Mouse (Mus musculus) limb, embryonic 11.5 days (tissue): ENCODE data around the gene Gabpb1. TPM values are rescaled to one million over a fixed set of nuclear protein-coding genes. Genes with fewer than 3 reads are reported as not detected.

Source experiments
- ATAC-seq: fragments of 200-750 bp; cut with Nextera tagmentation; 2 replicates; pipeline ENCODE4 v1.8.0; 2017; ENCODE audit warnings: low read depth; ENCODE audit not compliant: insufficient number of reproducible peaks, low FRiP score, low TSS enrichment
- DNase-seq: peaks from one replicate; pipeline ENCODE4 v3.0.0-alpha.2; 2015; ENCODE audit warnings: low spot score
- H3K27ac ChIP-seq: fragments of 300-500 bp; sonication (generic); replicated peaks from 2 replicates; pipeline ENCODE4 v1.5.1; 2014; ENCODE audit warnings: low read depth, mild to moderate bottlenecking, low read length
- H3K27me3 ChIP-seq: fragments of 300-500 bp; sonication (generic); 2 replicates; pipeline ENCODE4 v1.6.1; 2014; ENCODE audit warnings: mild to moderate bottlenecking, low read length, mixed read lengths; ENCODE audit not compliant: control insufficient read depth, insufficient read depth
- H3K36me3 ChIP-seq: fragments of 300-500 bp; sonication (generic); 2 replicates; pipeline ENCODE4 v1.6.1; 2014; ENCODE audit warnings: mild to moderate bottlenecking, low read length, moderate library complexity, mixed read lengths; ENCODE audit not compliant: control insufficient read depth, insufficient read depth
- H3K4me1 ChIP-seq: fragments of 300-500 bp; sonication (generic); 2 replicates; pipeline ENCODE4 v1.6.1; 2014; ENCODE audit warnings: low read length, mixed read lengths; ENCODE audit not compliant: control insufficient read depth, insufficient read depth
- H3K4me2 ChIP-seq: fragments of 300-500 bp; sonication (generic); 2 replicates; pipeline ENCODE4 v1.6.1; 2014; ENCODE audit warnings: low read depth, mild to moderate bottlenecking, moderate library complexity; ENCODE audit not compliant: severe bottlenecking
- H3K4me3 ChIP-seq: fragments of 300-500 bp; sonication (generic); 2 replicates; pipeline ENCODE4 v1.5.1; 2014; ENCODE audit warnings: low read depth, low read length
- H3K9ac ChIP-seq: fragments of 300-500 bp; sonication (generic); 2 replicates; pipeline ENCODE4 v1.6.1; 2014; ENCODE audit warnings: mild to moderate bottlenecking, low read length
- H3K9me3 ChIP-seq: fragments of 300-500 bp; sonication (generic); 2 replicates; pipeline ENCODE4 v1.6.1; 2016; ENCODE audit warnings: low read length; ENCODE audit not compliant: control insufficient read depth
- WGBS: fragments of 180-500 bp; shearing (Covaris S2); extraction: QIAGEN DNeasy Blood & Tissue Kit; methylation state at CpG from one replicate; pipeline ENCODE4 v1.1.7; 2014; 5-methylcytosine and 5-hydroxymethylcytosine counted together
- polyA plus RNA-seq: library from polyadenylated mRNA; unstranded; fragments of >200 nt; fragmentation: Nextera tagmentation; extraction: Ambion mirVana; gene quantifications from 2 replicates; pipeline ENCODE4 v1.2.1, GENCODE M21; 2014

Gene Gabpb1
- polyA plus RNA-seq, 1 experiment from 2014 or later = 111 TPM

DNA sequence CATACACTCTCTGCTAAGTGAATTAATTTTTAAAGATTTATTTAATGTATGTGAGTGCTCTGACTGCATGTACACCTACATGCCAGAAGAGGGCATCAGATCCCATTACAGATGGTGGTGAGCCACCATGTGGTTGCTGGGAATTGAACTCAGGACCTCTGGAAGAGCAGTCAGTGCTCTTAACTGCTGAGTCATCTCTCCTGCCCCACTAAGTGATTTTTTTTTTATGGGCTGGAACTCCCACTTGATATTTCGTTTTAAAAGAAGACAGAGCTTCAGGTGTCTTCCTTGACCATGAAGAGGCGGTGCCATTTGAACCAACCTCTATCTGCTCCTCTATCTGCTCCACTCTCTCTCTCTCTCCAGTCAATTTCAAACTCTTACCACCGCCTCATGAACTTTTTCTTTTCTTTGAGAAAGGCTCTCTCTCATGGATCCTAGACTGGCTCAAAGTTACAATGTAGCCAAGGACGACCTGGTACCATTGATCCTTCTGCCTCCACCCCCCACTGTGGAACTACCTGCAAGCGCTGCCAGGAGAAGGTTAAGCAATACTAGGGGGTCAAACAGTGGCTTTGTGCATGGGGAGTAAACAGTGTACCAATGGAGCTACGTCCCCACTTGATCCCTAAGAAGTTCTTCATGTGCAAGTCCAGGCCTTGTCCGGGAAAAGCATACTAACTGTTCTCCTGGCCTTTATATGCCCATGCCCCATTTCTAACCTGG is 79.6 kb downstream of the Gabpb1 start:
- ATAC-seq = no peak
- no peak overlapping the region for H3K27ac ChIP-seq
- no peaks in the 10 kb centered on the region for H3K9me3 ChIP-seq
- H3K27me3 ChIP-seq = no peaks in the 10 kb centered on the region
- H3K4me3 ChIP-seq = no peak overlapping the region
- H3K4me1 ChIP-seq = no peaks in the 10 kb centered on the region
- no peaks in the 10 kb centered on the region for H3K36me3 ChIP-seq
- DNase-seq = no peak
- no peak overlapping the region for H3K9ac ChIP-seq
- H3K4me2 ChIP-seq = no peak overlapping the region
- 90% methylated on average over 7 of the region's 7 CpGs for WGBS

DNA sequence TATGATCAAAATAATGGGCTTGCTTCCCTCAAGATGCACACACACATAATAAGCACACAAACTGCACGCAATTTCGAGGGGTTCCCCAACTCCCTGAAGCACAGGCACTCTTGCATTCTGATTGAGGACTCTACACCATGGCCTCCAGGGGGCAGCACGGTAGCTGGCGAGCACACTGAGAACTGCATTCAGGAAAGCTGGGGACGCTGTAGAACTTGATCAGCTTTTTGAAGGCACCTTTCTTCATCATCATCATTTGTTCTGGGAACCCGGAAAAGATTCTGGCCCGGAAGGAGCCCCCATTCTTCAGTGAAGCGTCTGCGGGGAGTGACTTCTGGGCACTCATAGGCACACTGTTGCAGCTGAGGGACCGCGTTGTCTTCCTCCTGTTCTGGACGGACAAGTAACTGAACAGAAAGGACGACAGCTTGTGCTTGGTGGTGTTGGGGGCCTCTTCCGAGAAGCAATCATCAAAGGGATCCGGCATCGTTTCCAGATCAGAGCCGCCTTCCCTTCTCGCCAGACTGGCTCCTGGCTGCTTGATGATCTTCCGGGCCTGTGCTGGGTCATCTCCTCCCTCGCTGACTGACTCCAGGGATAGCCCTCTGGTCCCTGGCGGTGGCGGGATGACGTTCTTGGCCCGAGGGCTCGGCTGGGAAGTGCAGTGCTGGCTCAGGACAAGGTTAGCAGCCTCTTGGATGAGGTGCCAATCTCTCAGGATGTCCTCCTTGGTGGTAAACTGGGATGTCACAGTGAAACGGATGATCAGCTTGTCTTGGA is 82.1 kb downstream of the Gabpb1 start:
- Histone ChIP-seq H3K27me3 (no peaks in the 10 kb centered on the region), H3K4me2 (peak overlapping the region; percentile 44), H3K27ac (no peak overlapping the region), H3K4me3 (no peak overlapping the region), H3K4me1 (no peaks in the 10 kb centered on the region), H3K9me3 (no peaks in the 10 kb centered on the region), H3K9ac (peak overlapping the region; percentile 40), H3K36me3 (no peaks in the 10 kb centered on the region)
- DNase-seq (peak; percentile 89), ATAC-seq (peak; percentile 36)
- 21% methylated on average over 26 of the region's 26 CpGs for WGBS

DNA sequence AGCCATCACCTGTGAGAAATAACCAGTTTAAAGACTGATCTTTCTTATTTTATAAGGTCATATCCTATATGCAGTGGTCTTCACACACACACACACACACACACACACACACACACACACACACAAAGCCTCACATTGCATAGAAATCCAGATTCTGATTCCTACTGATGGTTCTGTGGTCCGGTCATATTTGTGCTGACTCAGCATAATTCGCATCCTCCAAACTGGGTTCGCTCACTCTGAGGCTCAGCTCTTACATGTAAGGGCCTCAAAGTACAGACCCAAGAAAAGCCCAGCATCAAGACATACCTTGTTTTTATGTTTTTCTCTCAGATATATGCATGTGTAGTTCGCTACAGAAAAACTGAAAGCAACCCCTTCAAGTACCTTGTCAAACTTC is 84.8 kb downstream of the Gabpb1 start:
- H3K9me3 ChIP-seq = no peaks in the 10 kb centered on the region
- H3K4me3 ChIP-seq = no peak overlapping the region
- 92% methylated on average over 4 of the region's 4 CpGs for WGBS
- no peaks in the 10 kb centered on the region for H3K27me3 ChIP-seq
- H3K4me2 ChIP-seq = no peak overlapping the region
- no peak overlapping the region for H3K9ac ChIP-seq
- H3K36me3 ChIP-seq = no peaks in the 10 kb centered on the region
- no peak overlapping the region for H3K27ac ChIP-seq
- ATAC-seq = no peak
- DNase-seq = no peak
- no peaks in the 10 kb centered on the region for H3K4me1 ChIP-seq

DNA sequence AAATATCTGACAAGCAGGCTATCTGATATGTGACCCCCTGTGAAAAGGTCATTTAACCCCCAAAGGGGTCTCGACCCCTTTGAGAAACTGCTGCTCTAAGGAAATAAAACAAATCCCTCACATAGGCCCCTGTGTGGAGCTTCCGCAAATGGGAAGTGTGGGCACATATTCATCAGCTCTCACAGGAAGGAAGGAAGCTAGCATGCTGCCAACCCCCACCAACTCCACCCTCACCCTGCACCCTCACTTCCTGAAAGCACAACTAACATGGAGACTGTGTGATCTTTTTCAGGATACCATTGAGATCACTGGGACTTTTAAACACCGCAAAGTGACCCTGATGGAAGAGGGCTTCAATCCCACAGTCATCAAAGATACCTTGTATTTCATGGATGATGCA is 88.7 kb downstream of the Gabpb1 start:
- H3K9me3 ChIP-seq = no peaks in the 10 kb centered on the region
- DNase-seq (no peak), ATAC-seq (no peak)
- H3K36me3 ChIP-seq = no peaks in the 10 kb centered on the region
- no peaks in the 10 kb centered on the region for H3K27me3 ChIP-seq
- H3K4me2 ChIP-seq = no peak overlapping the region
- H3K27ac ChIP-seq = no peak overlapping the region
- no peak overlapping the region for H3K4me3 ChIP-seq
- 87% methylated on average over 3 of the region's 3 CpGs for WGBS
- H3K9ac ChIP-seq = no peak overlapping the region
- H3K4me1 ChIP-seq = no peaks in the 10 kb centered on the region

DNA sequence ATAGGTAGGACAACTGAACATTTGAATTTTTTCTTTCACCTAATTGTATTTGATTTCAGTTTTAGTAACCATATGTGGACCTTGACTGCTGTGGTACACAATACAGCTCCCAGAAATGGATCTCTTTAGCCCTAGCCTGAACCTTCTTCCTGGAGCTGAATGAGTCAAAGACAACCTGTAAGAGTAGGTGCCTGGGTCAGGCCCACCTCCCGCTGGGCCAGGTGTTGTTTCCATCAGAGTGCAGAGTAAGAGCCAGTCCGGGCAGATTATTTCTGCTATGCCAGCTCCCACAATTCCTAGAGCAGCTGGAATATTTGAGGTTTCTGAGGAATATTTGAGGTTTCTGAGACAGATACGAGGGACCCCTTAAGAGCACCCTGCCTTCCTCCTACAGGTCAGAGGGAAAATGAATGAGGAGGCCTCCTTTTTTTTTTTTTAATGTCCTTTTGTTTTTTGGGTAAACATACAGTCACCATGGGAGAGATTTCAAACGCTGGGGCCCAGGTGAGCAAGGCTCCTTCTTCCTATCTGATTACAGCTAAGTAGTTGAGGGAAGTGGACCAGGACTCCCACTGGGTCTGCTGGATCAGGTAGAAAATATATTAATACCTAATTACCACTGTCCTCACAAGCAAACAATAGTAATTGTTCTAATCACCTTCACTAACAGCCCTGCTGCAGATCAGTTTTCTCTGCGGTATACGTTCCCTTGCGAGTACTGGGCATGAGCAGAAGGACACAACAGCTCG is 91.3 kb downstream of the Gabpb1 start:
- Histone ChIP-seq H3K27ac (no peak overlapping the region), H3K4me2 (no peak overlapping the region), H3K4me3 (no peak overlapping the region), H3K27me3 (no peaks in the 10 kb centered on the region), H3K9ac (no peak overlapping the region), H3K9me3 (no peaks in the 10 kb centered on the region), H3K36me3 (no peaks in the 10 kb centered on the region), H3K4me1 (no peaks in the 10 kb centered on the region)
- 76% methylated on average over 8 of the region's 8 CpGs for WGBS
- no peak for DNase-seq
- ATAC-seq = no peak

DNA sequence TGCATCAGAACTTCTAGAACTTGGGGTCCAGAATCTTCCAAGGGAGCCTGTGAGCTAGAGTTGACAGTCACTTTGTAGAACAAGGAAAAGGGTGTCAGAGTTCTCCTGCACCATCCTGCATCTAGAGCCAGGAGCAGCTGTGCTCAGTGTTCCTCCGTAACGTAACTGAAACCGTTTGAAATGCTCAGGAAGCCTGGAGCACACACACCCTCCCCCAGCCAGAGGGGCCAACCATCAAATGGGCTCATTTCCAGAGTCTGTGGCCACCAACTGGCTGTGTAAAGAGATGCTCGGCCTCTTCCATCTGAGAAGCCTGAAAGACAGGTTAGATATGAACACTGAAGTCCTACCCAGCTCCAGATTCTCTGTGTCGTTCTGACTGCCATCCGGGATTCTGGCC is 92.2 kb downstream of the Gabpb1 start:
- Histone ChIP-seq H3K9ac (no peak overlapping the region), H3K27me3 (no peaks in the 10 kb centered on the region), H3K4me2 (no peak overlapping the region), H3K36me3 (no peaks in the 10 kb centered on the region), H3K27ac (no peak overlapping the region), H3K9me3 (no peaks in the 10 kb centered on the region), H3K4me3 (no peak overlapping the region), H3K4me1 (no peaks in the 10 kb centered on the region)
- WGBS = 68% methylated on average over 6 of the region's 6 CpGs
- DNase-seq = no peak
- no peak for ATAC-seq

DNA sequence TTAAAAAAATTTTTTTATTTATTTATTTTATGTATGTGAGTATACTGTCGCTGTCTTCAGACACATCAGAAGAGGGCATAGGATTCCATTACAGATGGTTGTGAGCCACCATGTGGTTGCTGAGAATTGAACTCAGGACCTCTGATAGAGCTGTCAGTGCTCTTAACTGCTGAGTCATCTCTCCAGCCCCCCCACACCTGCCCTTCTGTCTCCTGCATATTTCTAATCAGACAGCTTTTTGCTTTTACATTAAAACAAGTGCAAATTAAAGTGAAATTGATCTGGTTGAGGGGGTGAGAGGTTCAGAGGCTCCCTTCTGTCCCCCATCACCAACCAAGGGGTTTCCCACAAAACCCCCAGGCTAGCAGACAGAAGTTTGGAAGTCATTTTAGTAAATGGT is 96.9 kb downstream of the Gabpb1 start:
- ATAC-seq (no peak), DNase-seq (no peak)
- H3K4me2 ChIP-seq = no peak overlapping the region
- no peak overlapping the region for H3K9ac ChIP-seq
- H3K4me1 ChIP-seq = no peaks in the 10 kb centered on the region
- H3K4me3 ChIP-seq = no peak overlapping the region
- no peak overlapping the region for H3K27ac ChIP-seq
- H3K36me3 ChIP-seq = no peaks in the 10 kb centered on the region
- H3K9me3 ChIP-seq = no peaks in the 10 kb centered on the region
- no peaks in the 10 kb centered on the region for H3K27me3 ChIP-seq
- WGBS = 92% methylated on average over 1 of the region's 1 CpGs
